Mouse (Mus musculus) megakaryocyte, embryonic 14.5 days (primary cell): Measurements from ENCODE around the gene Cyfip1.

Experiments
- FLI1 ChIP-seq: IDR thresholded peaks from 2 replicates; pipeline ENCODE4 v1.6.1; 2012; ENCODE audit warnings: low read length, inconsistent platforms, mixed read lengths
- GATA1 ChIP-seq: IDR thresholded peaks from 3 replicates; pipeline ENCODE4 v1.6.1; 2012; ENCODE audit warnings: mixed read lengths, low read length, inconsistent platforms, borderline replicate concordance

DNA sequence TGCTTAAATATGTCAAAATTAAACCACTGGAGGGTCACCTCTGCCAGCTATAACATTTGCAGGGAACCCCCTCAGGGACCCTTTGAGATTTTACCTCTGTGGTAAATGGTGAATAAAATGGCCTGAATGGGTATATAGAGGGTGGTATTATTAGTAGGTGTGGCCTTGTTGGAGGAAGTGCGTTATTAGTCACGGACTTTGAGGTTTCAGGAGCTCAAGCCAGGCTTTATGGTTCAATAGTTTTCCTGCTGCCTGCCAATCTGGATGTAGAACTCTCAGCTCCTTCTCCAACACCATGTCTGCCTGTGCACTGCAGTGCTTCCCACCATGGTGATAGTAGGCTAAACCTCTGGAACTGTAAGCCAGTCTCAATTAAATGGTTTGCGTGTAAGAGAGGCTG is 27.7 kb downstream of the Cyfip1 start:
- no peak for TF ChIP-seq FLI1
- no peak for TF ChIP-seq GATA1
